Mouse (Mus musculus): ENCODE measurements at regions not wholly inside any gene's neighbourhood (a gene's known extent, or its start where the extent isn't known, plus 50 kb on each side); places are given as distances from the start of the nearest gene placed in this dataset.

DNA sequence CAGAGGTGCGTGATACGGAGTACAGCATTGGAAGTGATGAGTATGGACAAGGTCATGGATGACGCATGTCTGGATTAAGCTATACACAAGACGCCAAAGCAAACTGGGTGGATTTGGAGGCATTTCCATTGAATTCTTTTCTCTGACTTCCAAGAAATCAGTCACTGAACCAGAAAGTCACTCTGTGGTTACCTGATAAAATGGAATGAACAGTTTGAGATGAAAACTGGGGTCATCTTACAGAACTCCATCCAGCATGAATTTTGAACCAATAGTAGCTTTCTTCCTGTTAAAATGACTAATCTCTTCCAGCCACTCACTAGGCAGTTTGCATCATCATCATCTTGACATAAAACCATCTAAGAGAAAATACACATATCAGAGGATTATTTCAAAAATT lies 186.2 kb downstream of the Lpin1 start:
- no peak for TF ChIP-seq POLR2A (IDR thresholded peaks at IDR 0.05; ENCODE audit: control insufficient read depth, low read depth, low read length)
- no peak for TF ChIP-seq CTCF (IDR thresholded peaks at IDR 0.05; ENCODE audit: control insufficient read depth, insufficient read depth, insufficient replicate concordance, low read depth, low read length)
